Mouse (Mus musculus) stomach, adult 2 months (tissue): Measurements from ENCODE around the gene Cd2. TPM values are rescaled to one million over a fixed set of nuclear protein-coding genes. Genes with fewer than 3 reads are reported as not detected.

Experiments used
- polyA plus RNA-seq: library from polyadenylated mRNA; depleted of rRNA; stranded (reverse); fragments of >200 nt; gene quantifications from 2 replicates; pipeline ENCODE4 v1.2.3, GENCODE M21; 2012; rRNA removed

Gene Cd2
- polyA plus RNA-seq = 0.21 and 0.29 TPM in 2 replicates

DNA sequence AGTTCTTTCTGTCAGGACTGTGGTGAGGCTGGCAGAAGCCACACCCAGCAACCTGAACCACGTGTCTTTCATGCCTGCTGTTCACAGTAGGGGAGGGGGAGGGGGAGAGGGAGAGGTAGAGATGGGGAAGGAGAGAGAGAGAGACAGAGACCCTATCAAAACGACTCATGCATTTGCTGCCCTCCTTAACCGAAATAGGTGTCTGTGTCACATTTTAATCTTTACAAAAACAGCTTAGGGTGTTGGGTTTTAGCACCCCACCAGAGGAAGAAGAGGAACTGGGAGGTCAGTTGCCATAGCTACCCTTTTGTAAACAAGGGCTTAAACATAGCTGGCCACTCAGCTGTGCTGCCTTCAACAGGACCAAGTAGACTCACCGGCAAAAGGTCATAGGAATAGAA is at the start of gene Cd2:
Cd2 (minus strand) TSS at position 29 of the 401 bp plus-strand sequence.

Other genes with a start within 250 kb of the Cd2 start
- 12.3 and 14.8 TPM in 2 replicates for gene Ptgfrn, start 177.7 kb downstream of the Cd2 start, polyA plus RNA-seq
- gene Igsf3, start 89.1 kb upstream of the Cd2 start, polyA plus RNA-seq = 2.0 and 2.3 TPM in 2 replicates